In the genomic region with DNA sequence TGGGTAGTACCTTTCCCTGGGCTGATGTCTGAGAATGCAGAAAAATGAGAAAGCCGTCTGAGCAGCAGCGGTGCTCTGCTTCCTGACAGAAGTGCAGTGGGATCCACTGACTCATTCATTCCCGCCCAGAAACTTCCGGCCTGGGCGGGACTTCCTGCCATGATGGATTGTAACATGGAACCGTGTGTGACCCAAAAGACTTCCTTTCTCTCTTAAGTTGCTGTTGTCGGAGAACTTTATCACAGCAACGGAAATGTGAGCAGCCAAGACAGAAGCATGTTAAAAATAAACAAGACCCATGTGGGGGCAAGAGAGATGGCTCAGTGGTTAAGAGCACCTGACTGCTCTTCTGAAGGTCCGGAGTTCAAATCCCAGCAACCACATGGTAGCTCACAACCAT, we compare ENCODE assay signal across 13 mouse cellular contexts. TPM values are rescaled to one million over a fixed set of nuclear protein-coding genes. Genes with fewer than 3 reads are reported as not detected.
DNase-seq lines count a peak whose midpoint lies in the region; ATAC-seq lines count a peak whose summit lies in the region.
"Had no signal": no experiment of that assay in that cellular context is flagged by ENCODE, and none has a peak within 500 bp of the region (broad histone marks: within the 10 kb centered on the region; RNA-seq: fewer than 3 reads in every experiment).

No protein-coding gene starts in this region.

- no peak overlapping the region for H3K4me3 ChIP-seq in midbrain, embryonic 11.5 days (ENCODE audit: low read depth, low read length)
- no peak overlapping the region for H3K4me3 ChIP-seq in midbrain, embryonic 13.5 days (replicated peaks)
- H3K4me3 ChIP-seq in midbrain, embryonic 15.5 days, result no peak overlapping the region
- H3K4me3 ChIP-seq: hindbrain, embryonic 13.5 days; neural tube, embryonic 15.5 days had no signal

- no peak overlapping the region for H3K4me2 ChIP-seq in midbrain, embryonic 11.5 days
- no peak overlapping the region for H3K4me2 ChIP-seq in midbrain, embryonic 13.5 days (replicated peaks)
- H3K4me2 ChIP-seq in midbrain, embryonic 15.5 days, result no peak overlapping the region
- H3K4me2 ChIP-seq: hindbrain, embryonic 13.5 days; neural tube, embryonic 15.5 days had no signal

- 89% methylated on average over 9 of the region's 9 CpGs for WGBS in midbrain, embryonic 11.5 days
- WGBS in midbrain, embryonic 13.5 days, result 95% methylated on average over 9 of the region's 9 CpGs
- 91% methylated on average over 9 of the region's 9 CpGs for WGBS in midbrain, embryonic 15.5 days

- no peak overlapping the region for H3K9ac ChIP-seq in midbrain, embryonic 11.5 days (ENCODE audit: low read length)
- H3K9ac ChIP-seq in midbrain, embryonic 13.5 days (replicated peaks), result no peak overlapping the region
- H3K9ac ChIP-seq in midbrain, embryonic 15.5 days, result no peak overlapping the region
- H3K9ac ChIP-seq: forebrain, postnatal 0 days; hindbrain, embryonic 13.5 days; neural tube, embryonic 15.5 days had no signal

- H3K27ac ChIP-seq in midbrain, embryonic 11.5 days (ENCODE audit: low read depth, low read length), result no peak overlapping the region
- no peak overlapping the region for H3K27ac ChIP-seq in midbrain, embryonic 13.5 days
- H3K27ac ChIP-seq in midbrain, embryonic 15.5 days, result no peak overlapping the region
- H3K27ac ChIP-seq: hindbrain, embryonic 13.5 days; neural tube, embryonic 15.5 days had no signal

- H3K4me1 ChIP-seq in midbrain, embryonic 11.5 days (ENCODE audit: control insufficient read depth, insufficient read depth, low read length), result no peaks in the 10 kb centered on the region
- H3K4me1 ChIP-seq in midbrain, embryonic 13.5 days (replicated peaks), result no peaks in the 10 kb centered on the region
- no peaks in the 10 kb centered on the region for H3K4me1 ChIP-seq in midbrain, embryonic 15.5 days
- H3K4me1 ChIP-seq: hindbrain, embryonic 13.5 days; neural tube, embryonic 15.5 days had no signal

- H3K27me3 ChIP-seq in midbrain, embryonic 11.5 days (ENCODE audit: control insufficient read depth, insufficient read depth, low read length), result no peaks in the 10 kb centered on the region
- H3K27me3 ChIP-seq in midbrain, embryonic 13.5 days, result no peaks in the 10 kb centered on the region
- no peaks in the 10 kb centered on the region for H3K27me3 ChIP-seq in midbrain, embryonic 15.5 days (replicated peaks)
- H3K27me3 ChIP-seq: hindbrain, embryonic 13.5 days; neural tube, embryonic 15.5 days had no signal

- no peaks in the 10 kb centered on the region for H3K36me3 ChIP-seq in midbrain, embryonic 11.5 days (ENCODE audit: control insufficient read depth, insufficient read depth, low read length)
- peaks cover 16% of the 10 kb centered on the region for H3K36me3 ChIP-seq in midbrain, embryonic 13.5 days
- H3K36me3 ChIP-seq in midbrain, embryonic 15.5 days (replicated peaks), result no peaks in the 10 kb centered on the region

- DNase-seq in midbrain, embryonic 11.5 days (ENCODE audit: low spot score, missing footprints), result peak; percentile 19
- DNase-seq in heart, adult 9 months (ENCODE audit: low spot score in 2 of 2), result peak; percentile 53 to 66
- peak; percentile 58 to 65 for DNase-seq in kidney, postnatal 25 days
- peak; percentile 62 for DNase-seq in naive thymus-derived CD4-positive, alpha-beta T cell, adult 2 months (ENCODE audit: low read depth)
- no peak for DNase-seq in left cerebral cortex, adult 18-20 months (ENCODE audit: low spot score in 2 of 2)
- DNase-seq: forebrain, postnatal 0 days had no signal

- H3K9me3 ChIP-seq in midbrain, embryonic 11.5 days (ENCODE audit: control insufficient read depth, low read length), result no peaks in the 10 kb centered on the region
- no peaks in the 10 kb centered on the region for H3K9me3 ChIP-seq in midbrain, embryonic 13.5 days
- no peaks in the 10 kb centered on the region for H3K9me3 ChIP-seq in midbrain, embryonic 15.5 days
- H3K9me3 ChIP-seq: hindbrain, embryonic 13.5 days; neural tube, embryonic 15.5 days had no signal

- ATAC-seq in midbrain, embryonic 11.5 days (ENCODE audit: low FRiP score), result no peak
- no peak for ATAC-seq in midbrain, embryonic 13.5 days
- no peak for ATAC-seq in midbrain, embryonic 15.5 days (replicated peaks)
- ATAC-seq: forebrain, postnatal 0 days had no signal

RNA-seq across cellular contexts. Expression of gene Zfp800, which starts 12.2 kb away (rescaled TPM):
- 33.0 and 33.5 TPM in 2 replicates for polyA plus RNA-seq in midbrain, embryonic 11.5 days (2014; fragmentation: Nextera tagmentation; extraction: Ambion mirVana)
- polyA plus RNA-seq in midbrain, embryonic 13.5 days (2015; fragmentation: Nextera tagmentation; extraction: Ambion mirVana), result 24.1 and 28.6 TPM in 2 replicates
- 10 to 100 TPM; 24.9 to 26.1 TPM for total RNA-seq in left cerebral cortex, adult 18-20 months (2021)
- 22.2 and 22.4 TPM in 2 replicates for polyA plus RNA-seq in midbrain, embryonic 15.5 days (2015; fragmentation: Nextera tagmentation; extraction: Ambion mirVana)

RNA-seq across cellular contexts. Expression of gene Arf5, which starts 13.3 kb away (rescaled TPM):
- polyA plus RNA-seq in midbrain, embryonic 11.5 days (2014; fragmentation: Nextera tagmentation; extraction: Ambion mirVana), result 307 and 332 TPM in 2 replicates
- 357 and 363 TPM in 2 replicates for polyA plus RNA-seq in midbrain, embryonic 13.5 days (2015; fragmentation: Nextera tagmentation; extraction: Ambion mirVana)
- 100 to 1,000 TPM; 252 TPM for total RNA-seq in left cerebral cortex, adult 18-20 months (2021)
- 414 and 435 TPM in 2 replicates for polyA plus RNA-seq in midbrain, embryonic 15.5 days (2015; fragmentation: Nextera tagmentation; extraction: Ambion mirVana)

RNA-seq across cellular contexts. Expression of gene Fscn3, which starts 17.5 kb away (rescaled TPM):
- not detected in 2 replicates for polyA plus RNA-seq in midbrain, embryonic 11.5 days (2014; fragmentation: Nextera tagmentation; extraction: Ambion mirVana)
- polyA plus RNA-seq in midbrain, embryonic 13.5 days (2015; fragmentation: Nextera tagmentation; extraction: Ambion mirVana), result 0.16 TPM in 1 of 2 replicates, not detected in the other
- not detected for total RNA-seq in left cerebral cortex, adult 18-20 months (2021)
- polyA plus RNA-seq in midbrain, embryonic 15.5 days (2015; fragmentation: Nextera tagmentation; extraction: Ambion mirVana), result not detected in 2 replicates
- total RNA-seq: layer of hippocampus, postnatal 25 days had no signal
- polyA plus RNA-seq: forebrain, postnatal 0 days; hindbrain, embryonic 13.5 days; neural tube, embryonic 15.5 days; spleen, adult 2 months; urinary bladder, adult 2 months had no signal

RNA-seq across cellular contexts. Expression of gene Gcc1, which starts 18.1 kb away (rescaled TPM):
- polyA plus RNA-seq in midbrain, embryonic 11.5 days (2014; fragmentation: Nextera tagmentation; extraction: Ambion mirVana), result 8.2 and 8.9 TPM in 2 replicates
- polyA plus RNA-seq in midbrain, embryonic 13.5 days (2015; fragmentation: Nextera tagmentation; extraction: Ambion mirVana), result 13.2 and 14.2 TPM in 2 replicates
- total RNA-seq in left cerebral cortex, adult 18-20 months (2021), result 10 to 100 TPM; 20.2 to 20.7 TPM
- polyA plus RNA-seq in midbrain, embryonic 15.5 days (2015; fragmentation: Nextera tagmentation; extraction: Ambion mirVana), result 12.1 and 13.5 TPM in 2 replicates

RNA-seq across cellular contexts. Expression of gene Pax4, which starts 39.1 kb away (rescaled TPM):
- not detected in 2 replicates for polyA plus RNA-seq in midbrain, embryonic 11.5 days (2014; fragmentation: Nextera tagmentation; extraction: Ambion mirVana)
- not detected in 2 replicates for polyA plus RNA-seq in midbrain, embryonic 13.5 days (2015; fragmentation: Nextera tagmentation; extraction: Ambion mirVana)
- total RNA-seq in left cerebral cortex, adult 18-20 months (2021), result not detected
- not detected in 2 replicates for polyA plus RNA-seq in midbrain, embryonic 15.5 days (2015; fragmentation: Nextera tagmentation; extraction: Ambion mirVana)
- total RNA-seq: layer of hippocampus, postnatal 25 days had no signal
- polyA plus RNA-seq: hindbrain, embryonic 13.5 days; neural tube, embryonic 15.5 days; spleen, adult 2 months; urinary bladder, adult 2 months had no signal

Comparison
In these comparisons a context has a peak if more than half of its experiments do, and no peak if none do; other contexts are left out.
1. DNase-seq: peak in midbrain, embryonic 11.5 days (single experiment), heart, adult 9 months (2 of 2), kidney, postnatal 25 days (2 of 2) and naive thymus-derived CD4-positive, alpha-beta T cell, adult 2 months (single experiment); none in left cerebral cortex, adult 18-20 months (0 of 2).